Mouse (Mus musculus) spleen, adult 2 months (tissue): ENCODE results near the gene Ntrk2. TPM values are rescaled to one million over a fixed set of nuclear protein-coding genes. Genes with fewer than 3 reads are reported as not detected.

ENCODE experiments used
- DNase-seq, 2 experiments: peaks; one replicate each; pipeline versions ENCODE4 v3.0.0 to v3.0.0-alpha.2; 2012 to 2021; ENCODE audit warnings: low spot score in 2 of 2, low read depth in 1 of 2
- H3K27ac ChIP-seq: fragments of 200-500 bp; 2 replicates; pipeline ENCODE4 v1.5.1; 2012; ENCODE audit warnings: low read length, inconsistent platforms; ENCODE audit not compliant: insufficient read depth
- H3K27me3 ChIP-seq: fragments of 200-500 bp; 2 replicates; pipeline ENCODE4 v1.6.1; 2012; ENCODE audit warnings: mild to moderate bottlenecking, moderate library complexity, low read length, inconsistent platforms; ENCODE audit not compliant: control insufficient read depth, insufficient read depth
- H3K36me3 ChIP-seq: fragments of 200-500 bp; 2 replicates; pipeline ENCODE4 v1.6.1; 2012; ENCODE audit warnings: mild to moderate bottlenecking, low read length, inconsistent platforms; ENCODE audit not compliant: control insufficient read depth, insufficient read depth
- H3K4me1 ChIP-seq: fragments of 200-500 bp; 2 replicates; pipeline ENCODE4 v1.6.1; 2011; ENCODE audit warnings: inconsistent platforms; ENCODE audit not compliant: control insufficient read depth, insufficient read depth, insufficient read length
- H3K4me3 ChIP-seq: fragments of 200-500 bp; 2 replicates; pipeline ENCODE4 v1.5.1; 2011; ENCODE audit warnings: mild to moderate bottlenecking, inconsistent platforms; ENCODE audit not compliant: insufficient read depth, insufficient read length; ENCODE audit errors: extremely low read depth
- CTCF ChIP-seq: fragments of 200-500 bp; IDR thresholded peaks from 2 replicates; pipeline ENCODE4 v1.5.1; 2011; ENCODE audit warnings: mild to moderate bottlenecking, inconsistent platforms; ENCODE audit not compliant: insufficient read depth, insufficient read length, insufficient replicate concordance; ENCODE audit errors: extremely low read depth
- POLR2A ChIP-seq: fragments of 200-500 bp; IDR thresholded peaks from 2 replicates; pipeline ENCODE4 v1.6.1; 2011; ENCODE audit warnings: low read depth, low read length, inconsistent platforms
- WGBS: fragments of 180-500 bp; shearing (Covaris S2); methylation state at CpG from one replicate; pipeline ENCODE4 v1.1.7; 2018; 5-methylcytosine and 5-hydroxymethylcytosine counted together
- polyA plus RNA-seq: library from polyadenylated mRNA; depleted of rRNA; stranded (reverse); fragments of >200 nt; gene quantifications from 2 replicates; pipeline ENCODE4 v1.2.3, GENCODE M21; 2012; rRNA removed

The Ntrk2 gene
- polyA plus RNA-seq = 1.3 and 1.6 TPM in 2 replicates

DNA sequence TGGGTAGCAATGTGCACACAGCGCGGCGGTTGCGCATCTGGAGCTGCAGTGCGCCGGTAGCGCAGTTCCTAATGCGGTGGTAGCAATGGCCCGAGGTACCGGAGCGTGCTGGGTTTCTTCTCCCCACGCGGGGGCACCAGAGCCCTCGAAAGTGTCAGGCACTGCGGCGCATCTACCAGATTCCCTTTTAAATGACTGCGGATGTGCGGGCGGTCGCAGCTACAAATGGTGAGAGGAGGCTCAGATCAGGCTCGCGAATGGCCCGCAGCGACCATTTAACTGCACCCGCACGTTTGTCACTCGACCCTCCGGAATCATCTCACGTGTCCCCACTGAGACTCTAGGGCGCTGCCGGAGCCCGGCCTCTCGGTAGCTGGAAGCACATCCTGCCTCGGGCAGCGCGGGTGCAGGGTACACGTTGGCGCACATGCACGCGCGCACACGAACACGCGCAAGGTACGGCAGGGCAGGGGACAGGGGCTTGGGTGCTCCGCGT lies at the start of gene Ntrk2:
Ntrk2 (plus strand) TSS at position 173 of the 496 bp plus-strand sequence.
- WGBS = 4% methylated on average over 47 of the region's 47 CpGs
- Histone ChIP-seq H3K27me3 (0 out of 2 replicates have a peak, but pooled peaks cover 3% of the 10 kb centered on the region), H3K4me3 (peak within 1 kb of the TSS; percentile 3; the same call in 1 of the 2 replicates), H3K4me1 (no peaks in the 10 kb centered on the region), H3K27ac (no peak within 1 kb of the TSS), H3K36me3 (no peaks in the 10 kb centered on the region)
- TF ChIP-seq CTCF (no peak), POLR2A (no peak)
- DNase-seq = no peak

DNA sequence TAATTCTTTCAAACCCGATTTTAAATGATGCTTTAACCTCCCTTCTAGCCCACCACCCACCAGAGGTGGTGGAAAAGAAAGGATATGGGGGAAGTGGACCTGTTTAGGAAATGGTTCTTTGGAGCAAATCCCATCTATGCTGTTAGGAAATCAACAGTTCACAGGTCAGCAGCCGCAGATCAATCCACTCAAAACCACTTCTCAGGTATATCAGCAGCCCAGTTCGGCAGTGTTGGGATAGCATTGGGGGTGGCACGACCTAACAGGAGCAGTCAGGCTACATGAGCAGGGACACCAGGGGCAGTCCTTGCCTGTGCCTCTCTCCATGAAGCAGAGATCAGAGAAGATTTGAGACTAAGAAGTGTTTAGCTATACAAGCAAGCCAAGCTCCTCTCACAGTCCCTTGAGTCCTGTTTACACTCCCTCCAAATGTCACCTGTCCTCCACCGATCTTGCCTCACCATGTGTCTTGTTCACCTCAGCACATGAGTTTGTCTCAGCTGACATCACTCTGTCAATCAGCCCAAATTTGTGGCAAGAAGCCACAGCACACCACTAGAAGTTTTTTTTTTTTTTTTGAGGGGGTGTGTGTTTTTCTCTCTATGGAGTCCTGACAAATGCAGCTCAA lies 45.3 kb upstream of the Ntrk2 start:
- Histone ChIP-seq H3K27ac (no peak overlapping the region), H3K27me3 (no peaks in the 10 kb centered on the region), H3K4me3 (no peak overlapping the region), H3K4me1 (no peaks in the 10 kb centered on the region), H3K36me3 (no peaks in the 10 kb centered on the region)
- no peak for TF ChIP-seq CTCF
- no peak for TF ChIP-seq POLR2A
- DNase-seq = no peak
- 85% methylated on average over 5 of the region's 5 CpGs for WGBS

DNA sequence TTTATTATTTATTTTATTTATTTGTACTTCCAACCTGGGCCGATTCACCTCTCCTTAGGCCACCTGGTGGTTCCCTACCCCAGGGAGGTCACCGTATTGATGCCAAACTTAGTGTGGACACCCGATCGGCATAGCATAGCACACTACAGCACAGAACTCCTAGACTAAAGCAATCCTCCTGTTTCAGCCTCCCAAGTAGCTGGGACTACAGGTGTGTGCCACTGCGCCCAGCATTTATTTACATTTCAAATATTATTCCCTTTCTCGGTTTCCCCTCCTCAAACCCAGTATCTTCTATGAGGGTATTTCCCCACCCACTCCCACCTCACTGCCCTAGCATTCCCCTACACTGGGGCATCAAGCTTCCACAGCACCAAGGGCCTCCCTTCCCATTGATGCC lies 38.1 kb upstream of the Ntrk2 start:
- Histone ChIP-seq H3K4me1 (no peaks in the 10 kb centered on the region), H3K4me3 (no peak overlapping the region), H3K36me3 (no peaks in the 10 kb centered on the region), H3K27me3 (no peaks in the 10 kb centered on the region), H3K27ac (no peak overlapping the region)
- 93% methylated on average over 6 of the region's 6 CpGs for WGBS
- no peak for TF ChIP-seq CTCF
- no peak for DNase-seq

DNA sequence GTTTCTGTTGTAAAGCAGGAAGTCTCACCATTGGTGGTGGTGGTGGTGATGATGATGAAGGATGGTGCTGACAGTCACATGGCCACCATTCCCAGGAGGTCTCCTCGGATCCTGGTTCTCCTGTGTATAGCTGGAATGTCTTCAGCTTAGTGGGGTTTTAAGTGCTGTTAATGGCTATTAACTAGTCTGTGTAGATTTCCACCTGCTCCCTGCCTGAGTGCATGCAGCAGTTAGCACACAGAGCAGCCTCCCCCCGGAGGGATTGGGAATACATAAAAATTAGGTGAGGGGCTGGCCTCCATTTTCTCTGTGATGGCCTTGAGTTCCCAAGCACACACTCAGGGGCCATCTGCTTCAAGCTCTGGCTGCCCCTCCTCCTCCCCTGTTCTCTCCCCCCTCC lies 36.9 kb upstream of the Ntrk2 start:
- Histone ChIP-seq H3K36me3 (no peaks in the 10 kb centered on the region), H3K27ac (no peak overlapping the region), H3K4me1 (no peaks in the 10 kb centered on the region), H3K27me3 (no peaks in the 10 kb centered on the region), H3K4me3 (no peak overlapping the region)
- no peak for DNase-seq
- no peak for TF ChIP-seq CTCF
- TF ChIP-seq POLR2A = no peak
- WGBS = 77% methylated on average over 2 of the region's 2 CpGs

DNA sequence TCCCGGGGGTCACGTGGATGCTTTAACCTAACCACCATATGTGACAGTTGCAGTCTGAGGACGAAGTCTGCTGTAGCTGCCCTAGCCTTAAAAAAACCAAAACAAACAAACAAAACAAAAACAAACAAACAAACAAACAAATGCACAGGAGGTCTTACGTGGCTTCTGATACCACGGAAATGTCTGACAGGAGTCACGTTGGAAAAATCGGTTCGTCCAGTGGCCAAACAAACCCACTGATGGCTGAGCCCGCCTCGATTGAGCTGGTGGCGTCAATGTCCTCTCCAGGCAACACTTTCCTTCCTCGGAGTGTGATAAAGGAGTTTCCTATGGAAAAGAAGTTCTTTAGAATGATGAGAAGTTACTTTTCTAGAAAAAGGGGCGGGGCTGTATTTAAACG lies 27.1 kb upstream of the Ntrk2 start:
- TF ChIP-seq CTCF (no peak), POLR2A (no peak)
- no peaks in the 10 kb centered on the region for H3K36me3 ChIP-seq
- DNase-seq = no peak
- no peak overlapping the region for H3K4me3 ChIP-seq
- H3K27ac ChIP-seq = no peak overlapping the region
- no peaks in the 10 kb centered on the region for H3K4me1 ChIP-seq
- H3K27me3 ChIP-seq = no peaks in the 10 kb centered on the region
- 90% methylated on average over 14 of the region's 14 CpGs for WGBS

DNA sequence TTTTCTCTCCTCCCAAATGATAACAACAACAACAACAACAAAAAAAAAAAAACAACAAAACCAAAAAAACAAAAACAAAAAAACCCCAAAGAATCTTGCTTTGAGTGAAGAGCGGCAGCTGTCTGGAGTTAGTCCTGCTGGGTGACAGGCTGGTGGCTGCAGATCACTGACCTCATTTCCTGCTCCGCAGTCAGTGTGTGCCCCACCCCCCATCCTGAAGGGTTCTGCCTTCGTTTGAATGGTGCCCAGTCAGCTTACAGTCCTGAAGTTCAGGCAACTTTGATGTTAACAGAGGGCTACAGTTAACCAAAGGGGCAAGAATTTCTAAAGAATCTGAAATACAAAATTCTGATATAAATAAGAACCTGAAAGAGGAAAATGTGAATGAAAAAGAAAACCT lies 19.9 kb upstream of the Ntrk2 start:
- WGBS = 20% methylated on average over 3 of the region's 3 CpGs
- H3K36me3 ChIP-seq = no peaks in the 10 kb centered on the region
- no peak overlapping the region for H3K27ac ChIP-seq
- DNase-seq = no peak
- no peaks in the 10 kb centered on the region for H3K4me1 ChIP-seq
- no peak overlapping the region for H3K4me3 ChIP-seq
- no peak for TF ChIP-seq POLR2A
- no peak for TF ChIP-seq CTCF
- H3K27me3 ChIP-seq = no peaks in the 10 kb centered on the region

DNA sequence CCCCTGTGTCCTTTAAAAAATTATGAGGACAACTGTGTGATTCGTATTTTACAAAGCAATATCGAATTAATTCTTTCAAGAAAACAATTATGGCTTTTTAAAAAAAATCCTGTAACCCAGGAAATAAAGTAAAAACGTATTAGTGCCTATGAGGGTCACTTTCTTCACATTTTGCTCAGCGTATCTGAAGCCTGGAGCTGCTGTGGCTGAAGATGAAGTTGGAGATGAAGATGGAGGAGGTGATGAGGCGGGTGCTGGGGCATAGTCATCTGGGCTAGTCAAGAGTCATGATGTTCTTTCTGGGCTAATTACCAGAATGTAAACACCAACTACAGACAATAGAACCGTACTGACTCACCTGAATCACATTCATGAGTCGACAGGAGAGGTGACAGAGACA lies 15.6 kb upstream of the Ntrk2 start:
- no peaks in the 10 kb centered on the region for H3K27me3 ChIP-seq
- TF ChIP-seq POLR2A = no peak
- no peak for TF ChIP-seq CTCF
- H3K27ac ChIP-seq = no peak overlapping the region
- DNase-seq = no peak
- WGBS = 76% methylated on average over 7 of the region's 7 CpGs
- H3K4me1 ChIP-seq = no peaks in the 10 kb centered on the region
- H3K36me3 ChIP-seq = no peaks in the 10 kb centered on the region
- H3K4me3 ChIP-seq = no peak overlapping the region
